Mouse (Mus musculus) CD4-positive helper T cell, adult 2 months (primary cell): ENCODE data around the gene Efnb2.

Experiments used
- DNase-seq: peaks from one replicate; pipeline ENCODE4 v3.0.0-alpha.2; 2012; ENCODE audit warnings: low read depth, missing footprints, low spot score

Efnb2 gene

DNA sequence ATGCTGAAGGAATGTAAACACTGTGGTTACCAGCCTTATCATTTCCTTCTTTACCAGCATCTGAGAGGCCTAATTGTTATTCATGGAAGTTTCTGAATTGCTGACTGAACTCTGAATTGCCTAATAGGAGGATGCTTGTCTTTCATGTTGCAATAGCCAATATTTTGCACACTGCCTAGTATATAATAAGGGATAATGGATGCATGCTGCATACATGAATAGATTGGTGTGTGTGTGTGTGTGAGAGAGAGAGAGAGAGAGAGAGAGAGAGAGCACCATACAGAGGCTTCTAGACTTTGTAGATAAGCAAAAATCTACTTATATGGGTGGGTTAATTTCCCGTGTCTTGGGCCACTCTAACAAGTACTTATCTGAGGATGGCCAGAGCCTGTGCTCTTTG lies 47.2 kb downstream of the Efnb2 start:
- no peak for DNase-seq

DNA sequence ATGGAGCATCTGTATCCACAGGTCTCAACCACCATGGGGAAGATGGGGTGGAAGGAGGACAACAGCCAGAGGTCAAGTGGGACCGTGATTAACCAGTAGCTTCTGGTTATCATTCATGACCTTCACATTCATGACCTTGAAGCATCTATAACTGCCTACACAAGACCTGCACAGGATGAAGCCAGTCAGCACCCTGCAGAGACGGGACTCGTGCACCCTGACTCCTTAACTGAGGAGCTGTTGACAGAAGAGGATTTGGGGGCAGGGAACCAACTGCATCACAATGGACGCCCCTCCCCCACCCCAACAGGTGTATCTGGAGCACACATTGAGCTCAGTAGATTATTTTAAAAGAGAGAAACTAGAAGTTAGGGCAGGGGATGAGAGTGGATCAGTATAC lies 49.1 kb downstream of the Efnb2 start:
- no peak for DNase-seq

DNA sequence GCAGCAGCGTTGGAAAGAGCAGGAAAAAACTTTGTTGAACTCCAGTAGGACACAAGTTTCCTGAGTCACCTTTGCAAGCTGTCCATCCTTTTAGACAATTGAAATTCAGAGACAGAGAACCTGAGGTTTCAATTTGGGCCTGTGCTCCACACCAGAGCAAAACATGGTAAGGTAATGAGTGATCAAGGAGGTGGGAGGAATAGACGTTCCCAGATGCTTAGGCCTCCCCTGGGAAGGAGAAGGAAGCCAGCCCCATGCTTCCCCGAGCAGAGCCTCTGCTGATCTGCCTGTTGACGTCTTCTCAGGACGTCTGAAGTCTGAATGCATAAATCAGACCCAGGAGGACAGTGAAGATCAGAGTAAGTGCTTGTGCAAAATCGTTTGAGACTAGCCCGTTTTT lies 51.3 kb downstream of the Efnb2 start:
- no peak for DNase-seq

DNA sequence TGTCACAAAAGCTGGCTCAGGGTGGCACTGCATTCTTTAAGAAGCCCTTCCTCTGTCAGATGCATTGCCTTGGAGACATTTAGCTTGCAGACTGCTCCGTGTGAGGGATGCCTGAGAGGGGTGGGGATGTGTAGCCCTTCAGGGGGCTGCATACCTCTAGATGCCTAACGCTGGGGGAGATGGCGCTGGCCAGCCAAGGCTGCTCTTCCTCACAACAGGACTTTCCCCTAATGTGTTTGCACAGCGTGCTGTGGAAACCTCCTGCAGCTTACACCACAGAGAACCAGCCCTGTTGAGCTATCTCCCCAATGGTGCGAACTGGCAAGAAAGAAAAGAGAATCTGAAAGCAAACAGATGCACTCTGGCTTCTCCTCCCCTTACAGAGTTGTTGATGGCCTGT lies 51.9 kb downstream of the Efnb2 start:
- no peak for DNase-seq

DNA sequence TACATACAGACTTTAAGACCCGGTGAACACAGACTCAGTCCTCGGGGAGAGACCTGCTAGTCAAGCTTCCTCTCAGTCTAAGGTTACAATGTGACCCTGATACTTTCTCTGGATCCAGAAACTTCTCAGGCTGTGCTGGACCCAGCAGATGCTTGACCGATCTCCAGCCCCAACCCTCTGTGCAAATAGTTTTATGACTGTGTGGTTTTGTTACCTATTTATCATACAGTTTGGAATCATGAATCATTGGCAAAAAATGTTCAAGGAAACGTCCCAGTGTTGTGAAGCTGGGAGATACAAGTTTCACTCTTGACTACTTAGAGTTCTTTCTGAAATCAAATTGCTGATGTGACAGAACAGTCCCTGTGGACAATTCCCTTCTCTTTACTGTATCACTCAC lies 55.4 kb downstream of the Efnb2 start:
- DNase-seq, result no peak

DNA sequence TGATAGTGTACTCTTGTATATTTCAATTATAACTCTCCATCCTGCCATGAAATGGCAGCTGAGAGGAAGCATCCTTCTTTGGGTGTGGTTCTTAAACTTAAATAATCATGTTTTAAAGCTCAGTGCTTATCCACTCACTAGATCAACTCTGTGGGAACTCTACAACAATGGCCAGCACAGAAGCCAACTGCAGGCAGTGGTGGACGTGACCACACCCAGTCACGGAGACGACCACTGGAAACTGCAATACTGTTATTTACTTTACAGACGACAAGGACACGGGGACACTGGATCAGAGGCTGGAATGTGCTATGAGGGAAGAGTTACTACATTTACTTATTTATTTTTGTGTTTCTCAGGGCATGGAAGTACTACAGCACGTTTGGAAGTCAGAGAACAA lies 57.2 kb downstream of the Efnb2 start:
- DNase-seq, result no peak

DNA sequence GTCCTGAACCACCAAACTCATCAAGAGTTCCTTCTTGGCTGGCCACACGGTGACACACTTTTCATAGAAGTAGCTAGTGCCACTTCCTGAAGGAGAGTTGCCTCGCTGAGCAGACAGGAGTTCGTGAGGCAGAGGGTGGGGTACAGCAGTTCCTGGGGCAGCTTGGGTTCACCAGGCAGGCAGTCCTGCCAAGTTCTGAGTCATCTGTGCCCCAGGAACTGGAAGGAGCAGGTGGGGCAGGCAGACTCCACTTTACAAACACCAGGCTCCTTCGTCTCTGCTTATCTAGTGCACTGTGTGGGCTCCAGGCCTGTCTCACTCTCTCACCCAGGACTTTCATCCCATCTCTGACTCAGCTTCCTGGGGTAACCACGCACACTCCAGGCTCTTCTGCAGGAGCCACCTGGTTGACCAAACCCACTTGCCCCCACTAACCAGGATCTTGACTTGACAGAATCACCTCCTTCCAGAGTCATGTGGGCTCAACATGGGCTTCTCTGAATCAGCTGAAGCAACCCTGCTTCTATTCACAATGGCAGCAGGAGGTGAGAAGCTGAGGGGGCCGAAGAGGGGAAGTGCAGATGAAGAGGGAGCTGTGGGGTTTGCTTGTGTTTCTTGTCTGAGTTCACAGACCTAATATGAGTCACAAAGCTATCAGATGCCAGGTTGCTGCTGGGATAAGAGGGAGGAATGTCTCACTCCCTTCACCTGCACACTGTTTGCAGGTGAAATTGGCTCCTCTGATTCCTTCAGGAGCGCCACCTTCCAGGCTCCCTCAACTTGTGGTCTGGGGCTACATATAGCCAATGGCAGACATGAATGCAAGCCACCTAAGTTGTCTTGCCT lies 58.2 kb downstream of the Efnb2 start:
- no peak for DNase-seq

DNA sequence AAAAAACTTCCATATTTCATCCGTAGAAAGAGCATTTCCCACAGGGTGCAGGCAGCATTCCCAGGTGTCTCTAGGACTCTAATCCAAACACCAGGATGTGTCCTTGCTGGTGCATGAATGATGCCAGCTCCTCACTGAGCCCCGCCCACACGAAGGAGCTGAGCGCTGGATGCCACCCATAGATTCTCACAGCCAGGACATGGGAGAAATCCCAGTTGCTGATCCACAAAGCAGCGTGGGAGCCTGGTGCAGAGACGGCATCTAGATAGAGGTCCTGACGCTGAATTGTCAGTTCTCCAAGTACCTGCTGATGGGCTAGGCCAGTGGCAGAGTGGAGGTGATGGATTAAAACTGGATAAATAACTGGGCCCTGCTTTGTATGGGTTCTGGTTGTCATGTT lies 61.1 kb downstream of the Efnb2 start:
- no peak for DNase-seq

DNA sequence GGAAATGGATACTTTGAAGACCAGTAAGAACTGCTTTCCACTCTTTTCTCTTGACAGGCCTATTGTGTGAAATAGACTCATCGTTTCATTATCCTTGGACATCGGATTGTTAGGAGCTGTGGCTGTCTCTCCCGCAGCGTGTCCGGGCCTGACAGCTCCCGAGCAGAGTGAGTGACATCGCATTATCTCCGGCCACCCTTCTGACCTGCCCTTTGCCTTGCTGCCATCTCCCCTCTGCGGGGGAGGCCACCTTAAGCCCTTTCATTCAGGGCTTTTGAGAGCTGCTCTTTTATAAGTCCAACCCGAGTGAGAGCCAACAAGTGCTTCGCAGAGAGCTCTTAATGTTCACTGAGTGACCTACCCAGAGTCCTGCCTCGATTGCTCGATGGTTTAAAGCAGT lies 63.6 kb downstream of the Efnb2 start:
- no peak for DNase-seq

DNA sequence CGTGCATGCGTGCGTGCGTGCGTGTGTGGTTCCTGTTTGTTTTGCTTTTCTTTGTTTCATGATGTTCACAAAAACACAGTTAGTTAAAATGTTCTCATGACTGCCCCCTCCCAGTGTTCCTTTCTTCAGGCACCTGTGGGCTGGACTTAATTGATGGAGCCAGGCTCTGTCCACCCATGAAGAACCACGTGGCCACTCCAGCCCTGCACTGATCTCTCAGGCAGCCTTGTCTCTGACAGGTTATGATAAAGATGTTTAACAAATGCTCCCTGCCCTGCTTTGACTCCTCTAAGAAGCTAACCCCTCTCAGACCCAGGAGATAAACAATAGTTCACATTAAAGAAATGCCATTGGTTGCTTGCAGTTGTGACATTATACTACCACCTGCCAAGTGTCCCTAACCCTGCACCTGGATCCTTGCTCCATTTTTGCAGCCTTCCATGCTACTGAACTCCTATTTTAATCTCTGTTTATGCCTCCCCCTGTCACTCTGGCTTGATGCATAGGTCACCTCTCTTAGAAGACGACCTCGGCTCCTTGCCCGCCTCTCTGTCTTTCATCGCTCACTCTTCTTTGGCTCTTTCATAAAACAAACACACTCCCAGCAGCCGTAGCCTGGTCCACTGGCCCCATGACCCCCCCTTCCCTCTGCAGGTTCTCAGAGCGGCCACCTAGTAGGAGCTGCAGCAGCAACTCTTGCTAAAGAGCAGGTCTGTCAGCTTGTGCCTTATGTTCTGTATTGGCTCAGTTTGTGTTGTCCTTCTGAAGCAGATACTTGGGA lies 65.0 kb downstream of the Efnb2 start:
- no peak for DNase-seq

DNA sequence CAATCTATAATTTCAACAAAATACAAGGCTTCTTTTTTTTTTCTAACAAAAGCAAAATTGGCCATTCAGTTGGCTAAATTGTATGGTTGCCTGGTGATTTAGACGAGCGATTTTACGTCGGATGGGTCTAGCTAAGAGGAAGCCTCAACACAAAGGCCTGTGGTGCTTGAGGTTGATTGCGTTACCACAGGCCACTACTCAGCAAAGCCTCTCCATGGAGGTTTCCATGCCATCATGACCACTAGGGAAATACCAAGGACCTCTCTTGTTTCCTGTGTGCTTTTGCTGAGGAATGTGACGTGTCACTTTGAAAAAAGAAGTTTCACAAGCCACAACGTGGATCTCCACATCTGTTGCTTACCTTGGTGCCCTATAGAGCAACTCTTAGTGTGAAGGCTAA lies 67.2 kb downstream of the Efnb2 start:
- no peak for DNase-seq

DNA sequence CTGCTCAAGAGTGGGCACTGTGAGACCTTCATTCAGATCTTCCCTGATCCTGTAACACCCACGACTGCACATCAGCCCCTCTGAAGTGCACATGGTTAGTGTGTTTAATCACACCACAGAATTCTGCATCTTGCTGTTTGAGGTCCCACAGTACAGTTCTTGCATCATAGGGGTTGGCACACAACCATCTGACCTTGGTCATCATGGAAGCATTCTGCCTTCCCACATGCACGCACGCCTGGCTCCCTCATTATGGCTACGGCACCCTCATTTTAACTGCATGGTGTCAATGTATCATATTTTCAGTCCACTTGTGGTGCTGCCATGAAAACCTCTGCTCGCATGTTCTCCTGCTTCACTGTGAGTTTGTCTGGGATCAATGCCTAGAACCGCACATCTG lies 67.7 kb downstream of the Efnb2 start:
- DNase-seq, result no peak

DNA sequence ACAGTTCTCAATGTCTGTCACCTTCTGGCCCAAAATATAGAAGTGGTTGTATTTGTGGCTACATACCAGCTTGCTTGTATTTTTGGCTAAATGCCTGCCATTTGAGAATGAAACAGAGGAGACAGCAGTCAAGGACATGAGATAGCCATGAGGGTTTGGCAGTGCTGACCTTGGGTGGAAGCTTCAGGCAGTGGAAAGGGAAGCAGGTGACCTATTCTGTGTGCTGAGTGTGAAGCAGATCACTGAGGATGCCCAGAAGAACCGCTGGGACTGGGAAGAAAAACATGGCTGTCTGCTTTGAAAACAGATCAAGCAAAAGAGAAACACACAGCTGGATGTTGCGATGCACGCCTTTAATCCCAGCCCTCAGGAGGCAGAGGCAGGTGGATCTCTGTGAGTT lies 68.7 kb downstream of the Efnb2 start:
- DNase-seq, result no peak

DNA sequence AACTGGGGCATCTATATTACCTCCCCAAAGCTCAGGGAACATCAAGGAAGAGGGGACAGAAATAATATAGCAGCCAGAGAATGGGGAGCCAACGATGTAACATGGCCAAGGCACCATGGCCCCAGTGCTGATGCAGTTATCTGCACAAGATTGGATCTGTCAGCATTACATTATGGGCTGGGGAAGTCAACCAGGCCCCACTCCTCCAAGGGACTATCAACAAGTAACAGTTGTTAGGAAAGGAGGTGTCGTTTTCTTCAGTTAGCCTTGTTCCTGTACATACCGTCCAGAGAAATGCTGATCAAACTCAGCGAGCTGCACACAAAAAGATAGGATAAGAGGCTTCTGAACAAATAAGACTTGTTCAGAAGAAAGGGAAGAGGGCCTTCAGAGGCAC lies 77.1 kb downstream of the Efnb2 start:
- DNase-seq, result no peak

DNA sequence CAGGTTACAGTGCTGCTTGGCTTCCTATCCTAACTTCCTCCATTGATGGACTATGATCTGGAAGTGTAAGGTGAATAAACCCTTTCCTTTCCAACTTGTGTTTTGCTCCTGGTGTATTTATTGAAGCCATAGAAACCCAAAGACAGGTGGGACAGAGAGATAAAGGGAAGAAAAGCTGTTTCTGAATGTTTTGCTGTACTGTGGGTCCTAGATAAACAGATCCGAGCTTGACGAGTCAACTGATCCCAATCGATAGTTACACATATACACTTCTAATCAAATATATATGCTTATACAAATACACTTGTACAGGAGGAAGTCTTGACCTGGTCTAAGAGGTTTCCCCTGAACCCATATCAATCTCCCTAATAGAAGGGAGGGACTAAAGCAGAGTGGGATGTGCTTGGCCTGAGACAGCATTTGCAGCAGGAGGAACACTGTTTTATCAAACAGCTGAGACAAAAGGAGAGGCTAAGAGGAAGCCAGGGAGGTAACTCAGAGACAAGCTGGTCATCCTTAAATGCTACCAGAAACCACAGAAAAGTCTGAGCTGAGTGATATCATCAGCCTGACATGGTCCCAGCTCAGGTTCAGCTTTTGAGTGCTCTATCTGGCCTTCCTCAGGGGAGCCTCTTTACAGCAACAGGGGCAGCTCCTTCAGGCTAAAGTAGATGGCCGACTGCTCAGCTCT lies 77.6 kb downstream of the Efnb2 start:
- DNase-seq, result no peak

DNA sequence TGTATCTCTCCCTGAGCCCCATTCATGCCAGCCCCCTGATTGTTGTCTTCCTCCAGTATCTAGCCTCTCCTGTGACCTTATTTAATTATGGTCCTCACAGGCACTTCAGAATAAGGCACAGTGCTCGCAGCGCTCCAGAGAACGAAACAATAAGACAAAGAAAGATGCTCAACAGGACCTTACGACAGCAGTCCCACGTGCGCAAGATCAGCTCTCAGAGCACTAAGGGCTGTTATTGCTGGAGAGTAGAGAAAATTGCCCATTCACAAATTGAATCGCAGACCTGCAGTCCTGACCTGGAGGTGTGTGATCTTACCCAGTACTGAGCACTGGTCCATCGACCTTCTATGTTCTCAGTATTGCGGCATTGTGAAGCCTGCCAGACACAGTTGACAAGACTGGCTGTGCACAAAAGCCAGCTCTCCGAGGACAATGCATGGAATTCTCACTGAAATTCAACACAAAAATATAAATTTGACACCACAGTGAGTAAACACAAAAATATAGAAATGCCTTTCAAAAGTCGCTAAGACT lies 83.2 kb downstream of the Efnb2 start:
- no peak for DNase-seq

DNA sequence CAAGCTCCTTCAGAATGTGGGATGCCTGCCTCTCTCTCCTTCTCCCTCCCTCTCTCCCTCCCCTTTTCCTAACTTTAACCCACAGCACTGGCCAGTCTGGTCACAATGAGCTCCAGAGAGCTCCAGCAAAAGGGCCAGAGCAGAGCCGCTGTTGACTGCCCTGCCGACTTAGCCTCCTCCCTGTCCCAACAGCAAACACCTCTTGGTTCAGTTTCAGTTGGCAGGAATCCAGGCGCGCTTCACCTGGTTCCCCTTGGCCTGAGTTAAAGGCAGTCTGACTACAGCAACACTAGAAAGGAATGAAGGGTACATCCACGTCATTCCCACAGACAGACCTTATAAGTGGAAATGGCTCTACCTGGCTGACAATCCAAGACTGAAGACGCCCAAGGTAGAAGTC lies 84.2 kb downstream of the Efnb2 start:
- DNase-seq, result no peak

DNA sequence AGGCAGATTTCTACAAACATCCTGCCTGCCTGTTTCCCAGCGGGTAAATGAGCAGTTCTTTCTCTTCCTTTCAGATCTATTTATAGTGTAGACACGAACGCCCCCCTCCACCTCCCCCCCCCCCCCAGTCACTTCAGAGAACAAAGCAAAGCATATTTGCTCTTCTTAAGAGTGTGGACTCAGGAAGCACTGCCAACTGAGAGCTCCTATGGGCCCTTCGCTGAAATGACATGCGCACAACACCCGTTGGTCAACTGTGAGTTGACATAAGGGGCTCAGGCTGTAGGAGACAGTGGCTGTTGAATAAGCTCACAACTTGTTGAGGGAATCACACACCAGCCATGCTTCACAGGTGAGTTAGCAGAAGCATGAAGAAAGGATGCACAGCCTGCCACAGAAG lies 84.8 kb downstream of the Efnb2 start:
- DNase-seq, result no peak

DNA sequence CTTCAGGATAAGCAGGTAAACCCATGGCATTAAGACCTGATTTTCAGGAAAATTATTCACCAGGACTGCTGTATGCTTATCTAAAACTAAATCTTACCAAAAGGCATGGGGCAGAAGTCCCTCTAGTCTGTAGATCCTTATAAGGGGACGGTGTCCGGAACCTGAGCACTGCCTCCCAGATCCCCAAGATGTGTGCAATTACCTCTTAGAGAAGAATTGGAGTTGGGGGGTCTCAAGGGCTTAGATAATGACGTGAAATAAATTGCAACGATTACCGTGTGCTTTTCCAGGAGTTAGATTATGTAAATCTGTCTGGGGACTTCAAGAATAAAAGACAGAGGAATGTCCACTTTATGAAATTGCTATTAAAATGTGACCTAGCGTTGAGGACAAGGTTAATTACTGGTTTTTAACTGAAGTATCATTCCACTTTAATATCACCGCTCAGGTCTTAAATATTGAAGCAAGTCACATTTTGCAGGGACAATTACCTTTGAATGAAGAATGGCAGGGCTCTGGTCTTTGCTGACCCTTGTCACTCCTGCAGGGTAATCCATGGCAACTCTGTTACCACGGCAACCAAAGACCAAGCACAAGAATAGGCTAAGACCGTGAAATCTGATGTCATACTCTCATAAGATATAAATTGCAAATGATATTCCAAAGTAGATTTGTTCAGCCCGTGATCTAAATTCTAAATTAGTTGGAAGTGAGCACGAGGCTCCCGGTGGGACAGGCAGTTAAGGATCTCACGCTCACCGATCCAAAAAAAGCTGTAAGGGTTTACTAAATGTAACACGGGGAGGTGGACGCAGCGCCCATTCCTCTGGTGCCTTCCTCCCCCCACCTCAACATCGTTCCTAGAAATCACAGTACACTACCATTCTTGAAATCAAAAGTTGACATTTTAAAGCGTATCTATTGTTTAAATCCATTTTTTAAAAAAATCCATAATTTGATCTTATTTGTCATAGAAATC lies 86.2 kb downstream of the Efnb2 start:
- no peak for DNase-seq

DNA sequence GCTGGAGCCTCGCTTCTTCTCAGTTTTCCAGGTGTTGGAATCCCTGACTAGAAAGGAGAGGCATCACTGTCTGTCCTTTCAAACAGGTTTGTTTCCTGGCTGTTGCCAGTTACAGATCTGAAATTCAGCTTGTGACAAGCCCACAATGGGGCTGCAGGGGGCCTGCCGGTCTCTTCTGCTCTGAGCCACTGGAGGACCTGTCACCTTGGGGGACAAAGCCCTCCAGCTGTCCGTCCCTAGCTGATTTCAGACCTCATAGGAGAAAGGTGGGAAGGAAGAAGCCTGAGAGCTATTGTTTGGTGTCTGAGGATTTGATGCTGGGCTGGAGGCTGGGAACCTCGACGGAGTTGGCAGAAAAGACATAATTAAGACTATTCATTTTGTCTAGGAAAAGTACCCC lies 88.8 kb downstream of the Efnb2 start:
- no peak for DNase-seq

DNA sequence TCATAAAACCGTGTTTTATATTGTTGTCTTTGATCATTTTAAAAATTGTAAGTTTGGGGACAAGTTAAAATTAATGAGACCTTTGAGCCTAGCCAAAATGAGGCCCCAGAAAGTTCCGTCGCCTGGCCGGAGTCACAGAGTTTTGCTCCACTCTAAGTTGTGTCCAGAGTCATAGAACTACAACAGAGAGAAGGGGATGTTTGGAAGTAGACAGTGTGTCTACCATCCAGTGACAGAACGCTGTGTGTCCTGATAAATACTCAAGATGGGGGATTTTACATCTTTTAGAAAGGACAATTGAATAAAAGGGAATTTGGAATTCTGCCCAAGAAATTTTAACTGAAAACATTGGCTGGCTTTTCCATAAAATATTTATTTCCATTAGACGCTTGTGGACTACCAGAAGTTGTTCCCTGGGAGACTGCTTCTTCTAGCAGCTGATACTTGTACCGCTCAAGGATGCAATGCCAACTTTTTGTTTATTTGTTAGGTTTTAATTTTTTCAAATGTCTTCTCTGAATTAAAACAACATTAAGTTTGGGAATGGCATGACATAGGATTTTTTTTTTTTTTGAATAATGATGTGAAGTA lies 89.3 kb downstream of the Efnb2 start:
- DNase-seq, result no peak
